Comparison of ENCODE assay signal across 9 mouse cellular contexts in the genomic region with DNA sequence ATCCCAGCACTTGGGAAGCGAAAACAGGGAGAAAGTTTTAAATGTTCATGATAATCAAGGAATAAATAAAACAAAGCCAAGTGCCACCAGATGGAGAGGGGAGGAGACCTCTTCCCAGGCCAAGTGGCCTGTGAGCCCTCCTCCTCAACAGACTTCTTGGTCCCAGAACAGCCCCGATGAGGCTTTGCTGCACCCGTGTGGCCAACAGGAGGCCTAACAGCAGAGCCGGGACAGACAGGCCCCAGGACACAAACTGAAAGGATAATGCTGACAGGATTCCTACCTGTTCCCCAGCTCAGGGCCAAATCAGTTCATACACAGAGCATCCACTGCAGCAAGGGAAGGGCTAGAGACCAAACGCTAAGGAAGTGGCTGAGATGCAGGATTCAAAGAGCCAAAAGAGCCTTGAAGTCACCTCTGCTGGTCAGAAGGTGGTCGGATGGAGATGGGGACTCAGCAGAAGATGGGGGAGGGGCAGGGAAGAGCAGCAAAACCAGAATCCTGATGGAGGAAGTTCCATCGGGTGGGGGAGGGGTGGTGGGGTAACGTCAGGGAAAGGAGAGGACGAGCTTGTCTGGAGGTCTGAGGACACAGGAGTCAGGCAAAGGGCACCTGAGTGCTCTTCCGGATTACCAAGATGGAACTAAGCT. TPM values are rescaled to one million over a fixed set of nuclear protein-coding genes. Genes with fewer than 3 reads are reported as not detected.
A peak's percentile ranks its signal among the peaks of the same experiment; 100 is the strongest.
DNase-seq lines count a peak whose midpoint lies in the region; ATAC-seq and TF ChIP-seq lines count a peak whose summit lies in the region.
"Had no signal": no experiment of that assay in that cellular context is flagged by ENCODE, and none has a peak within 500 bp of the region (broad histone marks: within the 10 kb centered on the region; RNA-seq: fewer than 3 reads in every experiment).

No protein-coding gene starts in this region.

- no peaks in the 10 kb centered on the region for H3K9me3 ChIP-seq in forebrain, postnatal 0 days (ENCODE audit: low read length)
- H3K9me3 ChIP-seq in hindbrain, embryonic 16.5 days (ENCODE audit: control insufficient read depth, low read length): no peaks in the 10 kb centered on the region
- no peaks in the 10 kb centered on the region for H3K9me3 ChIP-seq in midbrain, embryonic 12.5 days
- no peaks in the 10 kb centered on the region for H3K9me3 ChIP-seq in stomach, postnatal 0 days (ENCODE audit: control insufficient read depth, low read length)
- H3K9me3 ChIP-seq: limb, embryonic 12.5 days had no signal

- intact Hi-C loops in left cerebral cortex, postnatal 10 days (cut with DNase I): loop anchor here (2.0 kb wide), 2 partner anchors 255 to 297 kb away; no protein-coding TSS in a partner anchor

- peak; percentile 44 for DNase-seq in kidney, adult 18-20 months
- DNase-seq in kidney, adult 11 months: no peak
- peak; percentile 65 to 71 for DNase-seq in cerebellum, adult 18-20 months
- DNase-seq in forebrain, postnatal 0 days: peak; percentile 84
- DNase-seq in left cerebral cortex, postnatal 10 days (ENCODE audit: extremely low spot score in 1 of 2, low spot score in 2 of 2): peak; percentile 39 to 69
- peak; percentile 64 for DNase-seq in stomach, postnatal 0 days (ENCODE audit: low spot score)

- TF ChIP-seq EP300 in stomach, postnatal 0 days (optimal IDR thresholded peaks at IDR 0.05): no peak

- H3K4me2 ChIP-seq in forebrain, postnatal 0 days (ENCODE audit: low read depth): no peak overlapping the region
- H3K4me2 ChIP-seq in hindbrain, embryonic 16.5 days (ENCODE audit: low read length): no peak overlapping the region
- no peak overlapping the region for H3K4me2 ChIP-seq in midbrain, embryonic 12.5 days (replicated peaks)
- H3K4me2 ChIP-seq in stomach, postnatal 0 days (replicated peaks; ENCODE audit: low read depth): no peak overlapping the region
- H3K4me2 ChIP-seq: limb, embryonic 12.5 days had no signal

- no peak overlapping the region for H3K9ac ChIP-seq in forebrain, postnatal 0 days
- H3K9ac ChIP-seq in hindbrain, embryonic 16.5 days (ENCODE audit: low read depth, low read length): peak overlapping the region; percentile 5; the same call in 1 of the 2 replicates
- H3K9ac ChIP-seq in midbrain, embryonic 12.5 days (replicated peaks): no peak overlapping the region
- H3K9ac ChIP-seq in stomach, postnatal 0 days (ENCODE audit: low read length): no peak overlapping the region
- H3K9ac ChIP-seq: limb, embryonic 12.5 days had no signal

- no peak overlapping the region for H3K4me3 ChIP-seq in forebrain, postnatal 0 days (ENCODE audit: low read depth, low read length)
- no peak overlapping the region for H3K4me3 ChIP-seq in hindbrain, embryonic 16.5 days (ENCODE audit: low read length)
- no peak overlapping the region for H3K4me3 ChIP-seq in midbrain, embryonic 12.5 days
- no peak overlapping the region for H3K4me3 ChIP-seq in stomach, postnatal 0 days (ENCODE audit: low read depth, low read length)
- H3K4me3 ChIP-seq: limb, embryonic 12.5 days had no signal

- peak; percentile 97 for TF ChIP-seq CTCF in forebrain, postnatal 0 days (IDR thresholded peaks at IDR 0.05; ENCODE audit: low read depth)
- peak; percentile 98 for TF ChIP-seq CTCF in stomach, postnatal 0 days (IDR thresholded peaks at IDR 0.05; ENCODE audit: low read depth)

- H3K27ac ChIP-seq in forebrain, postnatal 0 days (ENCODE audit: low read depth, low read length): no peak overlapping the region
- no peak overlapping the region for H3K27ac ChIP-seq in hindbrain, embryonic 16.5 days (ENCODE audit: low read depth, low read length)
- H3K27ac ChIP-seq in midbrain, embryonic 12.5 days (replicated peaks): no peak overlapping the region
- no peak overlapping the region for H3K27ac ChIP-seq in stomach, postnatal 0 days (replicated peaks)
- H3K27ac ChIP-seq: limb, embryonic 12.5 days had no signal

- no peaks in the 10 kb centered on the region for H3K4me1 ChIP-seq in forebrain, postnatal 0 days (ENCODE audit: insufficient read depth)
- H3K4me1 ChIP-seq in hindbrain, embryonic 16.5 days (ENCODE audit: control insufficient read depth, insufficient read depth, low read depth, low read length): 0 out of 2 replicates have a peak, but pooled peaks cover 2% of the 10 kb centered on the region
- no peaks in the 10 kb centered on the region for H3K4me1 ChIP-seq in midbrain, embryonic 12.5 days
- no peaks in the 10 kb centered on the region for H3K4me1 ChIP-seq in stomach, postnatal 0 days (replicated peaks; ENCODE audit: control insufficient read depth, insufficient read depth)

- 27% methylated on average over 10 of the region's 10 CpGs for WGBS in forebrain, postnatal 0 days
- 27% methylated on average over 10 of the region's 10 CpGs for WGBS in hindbrain, embryonic 16.5 days
- WGBS in midbrain, embryonic 12.5 days: 23% methylated on average over 10 of the region's 10 CpGs
- WGBS in stomach, postnatal 0 days: 37% methylated on average over 10 of the region's 10 CpGs

- no peaks in the 10 kb centered on the region for H3K36me3 ChIP-seq in forebrain, postnatal 0 days (ENCODE audit: insufficient read depth)
- H3K36me3 ChIP-seq in hindbrain, embryonic 16.5 days (ENCODE audit: control insufficient read depth, insufficient read depth, low read length): no peaks in the 10 kb centered on the region
- no peaks in the 10 kb centered on the region for H3K36me3 ChIP-seq in midbrain, embryonic 12.5 days
- peaks cover 6% of the 10 kb centered on the region; the same call in 1 of the 2 replicates for H3K36me3 ChIP-seq in stomach, postnatal 0 days (ENCODE audit: control insufficient read depth, insufficient read depth, low read length)

- no peaks in the 10 kb centered on the region for H3K27me3 ChIP-seq in forebrain, postnatal 0 days (ENCODE audit: insufficient read depth, low read length)
- H3K27me3 ChIP-seq in hindbrain, embryonic 16.5 days (replicated peaks; ENCODE audit: control insufficient read depth, insufficient read depth, low read length): no peaks in the 10 kb centered on the region
- 0 out of 2 replicates have a peak, but pooled peaks cover 7% of the 10 kb centered on the region for H3K27me3 ChIP-seq in midbrain, embryonic 12.5 days
- H3K27me3 ChIP-seq in stomach, postnatal 0 days (ENCODE audit: control insufficient read depth, insufficient read depth, low read length): no peaks in the 10 kb centered on the region
- H3K27me3 ChIP-seq: limb, embryonic 12.5 days had no signal

- ATAC-seq in forebrain, postnatal 0 days: peak; percentile 85
- ATAC-seq in hindbrain, embryonic 16.5 days: peak; percentile 77
- ATAC-seq in midbrain, embryonic 12.5 days (ENCODE audit: low FRiP score, low read depth): peak; percentile 73; the same call in 1 of the 2 replicates
- ATAC-seq in stomach, postnatal 0 days (ENCODE audit: low FRiP score, low TSS enrichment): peak; percentile 47

RNA-seq across cellular contexts. Expression of gene Dgki, which starts 51.9 kb away (rescaled TPM):
- 30.2 and 34.0 TPM in 2 replicates for total RNA-seq in forebrain, postnatal 0 days (2014; rRNA removed)
- 3.3 and 5.5 TPM in 2 replicates for polyA plus RNA-seq in forebrain, postnatal 0 days (2015; fragmentation: Nextera tagmentation; extraction: Ambion mirVana)
- polyA plus RNA-seq in hindbrain, embryonic 16.5 days (2015; fragmentation: Nextera tagmentation; extraction: Ambion mirVana): 6.0 and 6.7 TPM in 2 replicates
- 10 to 100 TPM; 60.3 to 63.2 TPM for total RNA-seq in left cerebral cortex, postnatal 10 days (2021)
- 4.3 and 5.3 TPM in 2 replicates for polyA plus RNA-seq in midbrain, embryonic 12.5 days (2016; fragmentation: Nextera tagmentation; extraction: Ambion mirVana)
- 0.39 and 0.56 TPM in 2 replicates for polyA plus RNA-seq in stomach, postnatal 0 days (2015; fragmentation: Nextera tagmentation; extraction: Ambion mirVana)
